Mouse (Mus musculus) spleen, postnatal 10 days (tissue): ENCODE data around the gene Fez2.

Experiments used
- DNase-seq, 2 experiments: peaks; one replicate each; pipeline ENCODE4 v3.0.0; 2021 to 2022; ENCODE audit warnings: low spot score in 2 of 2

Fez2 gene

DNA sequence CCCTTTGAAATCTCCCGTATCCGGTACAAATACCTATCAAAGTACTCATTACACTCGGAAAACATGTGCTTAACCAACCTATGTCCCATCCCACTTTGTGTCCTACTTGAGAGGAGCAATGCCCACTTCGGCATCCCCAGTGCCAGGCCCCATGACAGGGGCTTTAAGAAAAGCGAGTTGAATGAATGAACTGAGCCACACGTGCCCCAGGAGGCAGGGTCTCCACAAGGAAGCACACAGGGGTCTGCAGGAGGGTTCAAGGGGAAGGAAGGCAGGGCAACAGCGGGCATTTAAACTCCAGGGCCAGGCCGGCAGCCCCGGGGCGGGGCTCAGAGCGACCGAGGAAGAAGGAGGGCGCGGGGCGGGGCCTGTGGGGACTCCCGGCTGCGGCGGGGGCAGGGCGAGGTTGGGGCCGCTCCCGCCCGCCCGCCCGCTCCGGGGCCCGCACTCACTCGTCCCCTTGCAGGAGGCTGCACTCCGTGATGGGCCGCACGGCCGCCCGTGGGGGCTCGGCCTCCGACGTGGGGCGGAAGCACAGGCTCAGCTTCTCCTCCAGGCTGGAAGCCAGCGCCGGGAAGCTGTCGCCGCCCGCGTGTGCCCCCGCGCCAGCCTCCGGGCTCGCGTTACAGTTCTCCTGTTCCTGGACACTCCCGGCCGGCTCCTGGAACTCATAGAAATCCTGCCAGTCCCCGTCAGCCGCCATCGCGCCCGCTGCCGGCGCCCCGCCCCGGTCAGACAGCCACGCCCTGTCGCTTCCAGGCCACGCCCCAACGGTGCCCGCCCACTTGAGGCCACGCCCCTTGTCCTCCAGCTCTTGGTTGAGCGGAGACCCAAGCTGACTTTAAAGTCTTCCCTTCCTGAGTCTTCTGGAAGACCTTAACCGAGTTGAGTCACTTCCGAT, at the start of gene Fez2:
Gene Fez2, minus strand, starts transcription at position 772 of the 901 bp plus-strand sequence.
- DNase-seq: peak; percentile 96 to 98

DNA sequence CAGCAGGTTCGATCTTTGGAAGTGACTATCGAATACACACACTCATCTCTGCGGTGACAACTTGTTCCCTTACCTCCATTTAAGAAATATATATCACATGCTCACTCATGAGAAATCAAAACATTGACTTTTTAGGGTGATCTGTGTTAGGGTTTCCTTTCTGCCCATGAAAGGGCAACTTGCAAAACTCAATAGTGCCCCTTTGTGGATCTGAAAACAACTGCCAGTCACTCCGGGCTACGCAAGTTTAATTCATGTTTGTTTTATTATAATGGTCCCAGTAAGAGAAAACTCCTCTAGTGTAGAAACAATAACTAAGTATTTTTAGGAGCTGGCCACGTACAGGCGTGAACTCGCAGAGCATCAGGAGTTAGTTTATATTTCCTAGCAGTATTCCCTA, 47.5 kb upstream of the Fez2 start:
- DNase-seq: no peak

DNA sequence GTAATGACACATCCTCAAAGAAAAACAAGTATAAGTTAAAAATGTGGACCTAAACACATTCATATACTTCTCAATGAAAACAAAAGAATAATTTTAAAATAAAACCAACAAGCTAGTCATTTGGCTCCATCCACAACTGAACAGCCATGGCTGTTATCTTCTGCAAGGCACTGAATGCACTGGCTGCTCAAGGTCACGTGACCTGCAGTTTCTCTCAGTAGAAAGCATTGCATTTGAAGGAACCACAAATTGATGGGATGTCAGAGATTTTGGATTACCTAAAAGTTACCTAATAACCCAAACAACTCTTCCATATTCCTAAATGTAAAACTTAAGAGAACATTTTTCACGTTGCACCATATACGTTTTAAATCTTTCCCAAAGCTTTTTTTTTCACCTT, 47.1 kb upstream of the Fez2 start:
- no peak for DNase-seq

DNA sequence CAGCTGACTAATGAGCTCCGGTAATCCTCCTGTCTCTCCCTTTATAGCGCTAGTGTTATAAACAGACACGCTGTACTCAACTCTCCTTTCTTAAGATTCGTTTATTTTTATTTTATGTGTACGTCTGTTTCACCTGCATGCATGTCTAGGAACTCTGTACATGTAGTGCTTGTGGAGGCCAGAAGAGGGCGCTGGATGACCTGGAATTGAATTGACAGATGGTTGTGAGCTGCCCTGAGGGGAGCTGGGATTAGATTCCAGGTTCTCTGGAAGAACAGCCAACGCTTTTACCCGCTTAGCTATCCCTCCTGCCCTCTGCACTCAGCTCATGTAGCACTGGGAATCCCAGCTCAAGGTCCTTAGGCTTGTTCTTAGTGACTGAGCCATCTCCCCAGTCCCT, 42.2 kb upstream of the Fez2 start:
- no peak for DNase-seq

DNA sequence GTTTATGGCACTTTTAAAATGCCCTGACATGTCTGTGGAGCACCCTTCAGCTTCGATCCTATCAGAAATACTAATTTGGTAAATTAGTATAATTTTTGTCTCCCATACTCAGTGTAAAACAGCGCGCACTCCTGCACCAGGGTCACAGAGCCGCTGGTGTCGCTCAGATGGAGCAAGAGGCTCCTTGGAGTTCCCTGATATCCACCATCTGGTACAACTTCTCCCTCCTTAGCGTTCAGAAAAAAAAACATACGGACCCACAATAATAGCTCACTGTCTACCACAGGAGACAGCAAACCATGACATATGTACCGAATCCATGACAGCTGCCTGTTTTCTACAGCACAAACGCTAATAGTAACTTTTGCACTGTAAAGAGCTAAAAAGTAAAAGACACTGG, 37.6 kb upstream of the Fez2 start:
- DNase-seq: no peak

DNA sequence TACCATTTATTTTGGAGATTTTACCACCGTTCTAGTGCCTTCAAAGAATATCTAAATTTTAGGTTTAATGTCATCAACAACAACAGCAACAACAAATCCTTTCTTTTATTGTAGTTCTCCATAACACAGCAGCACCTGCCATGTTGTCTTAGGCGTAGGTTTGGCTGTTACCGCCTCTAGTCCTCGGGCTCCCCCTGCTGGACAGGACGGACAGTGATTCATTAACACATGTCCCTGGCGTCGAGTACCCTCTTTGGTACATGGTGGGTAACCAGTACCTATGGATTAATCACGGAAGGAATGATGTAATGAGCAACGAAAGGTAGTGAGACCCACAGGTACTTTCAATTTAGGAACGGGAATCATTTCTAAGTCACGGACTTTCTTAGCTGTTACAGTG, 37.2 kb upstream of the Fez2 start:
- peak; percentile 59 to 87 for DNase-seq

DNA sequence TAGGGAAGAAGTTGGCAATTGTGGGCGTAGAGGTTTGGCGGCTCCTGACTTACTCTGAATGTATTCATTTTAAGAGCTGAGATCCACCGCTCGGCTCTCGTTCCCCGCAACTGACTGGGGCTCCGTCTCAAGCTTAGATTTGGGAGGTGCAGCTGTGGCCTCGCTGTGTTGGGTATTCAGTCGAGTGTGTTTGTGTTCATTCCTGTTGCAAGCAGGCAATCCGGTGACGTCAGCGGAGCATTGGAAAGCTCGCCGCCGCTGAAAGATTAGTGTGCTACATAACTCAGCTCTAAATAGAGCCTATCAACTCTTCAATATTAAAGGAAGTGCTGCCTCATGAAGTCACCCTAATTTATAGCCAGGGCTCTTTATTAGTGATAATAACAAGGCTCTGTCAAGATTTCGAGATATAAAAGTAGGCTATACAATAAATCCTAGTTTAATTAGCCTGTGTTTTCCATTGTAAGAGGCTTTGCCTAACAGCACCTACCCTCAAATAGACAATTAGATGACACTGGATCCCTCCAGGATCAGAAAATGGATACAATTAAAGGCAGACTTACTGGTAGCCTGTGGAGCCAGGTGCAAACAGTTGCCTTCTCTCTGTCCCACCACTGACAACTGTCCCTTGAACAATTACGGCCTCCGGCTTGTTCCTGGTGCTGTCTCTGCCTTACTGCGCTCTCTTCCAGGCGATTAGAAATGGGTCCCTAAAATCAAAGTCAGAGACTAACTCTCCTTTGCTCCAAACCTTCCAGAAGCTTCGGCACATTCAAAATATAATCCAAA, 36.4 kb upstream of the Fez2 start:
- no peak for DNase-seq

DNA sequence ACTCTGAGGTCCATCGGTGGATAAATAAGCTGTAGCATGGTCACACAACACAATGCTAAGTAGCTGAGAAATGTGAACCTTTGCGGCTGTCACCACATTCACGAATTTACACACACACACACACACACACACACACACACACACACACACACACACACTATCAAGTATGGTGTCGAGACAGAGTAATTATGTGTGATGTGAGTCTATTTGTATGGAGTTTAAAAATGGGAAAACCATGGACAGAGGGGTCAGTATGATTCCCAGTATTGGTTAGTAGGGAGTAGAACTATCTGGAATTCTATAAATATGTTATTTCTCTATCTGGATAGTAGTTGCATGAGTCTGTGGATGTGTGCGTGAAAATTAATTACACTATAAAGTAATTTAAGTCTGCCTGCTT, 35.6 kb upstream of the Fez2 start:
- no peak for DNase-seq

DNA sequence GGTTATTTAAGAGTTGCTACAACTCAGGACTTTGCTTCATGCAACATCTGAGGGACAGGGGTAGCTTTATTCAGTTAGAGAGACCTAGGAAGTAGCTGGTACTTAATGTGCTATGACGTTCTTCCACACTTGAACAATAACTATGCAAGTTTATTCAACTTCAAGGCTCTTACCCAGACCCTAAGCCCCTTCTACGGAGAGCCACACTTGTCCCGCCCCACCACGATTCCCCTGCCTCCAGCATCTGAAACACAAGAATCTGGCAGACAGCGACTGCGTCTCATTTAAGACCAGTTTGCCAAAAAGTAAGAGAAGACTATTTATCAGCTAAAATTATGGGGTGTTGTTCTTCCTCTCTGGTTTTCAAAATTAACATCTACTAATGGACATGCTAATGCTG, 33.9 kb upstream of the Fez2 start:
- DNase-seq: peak in 1 of 2 experiments; percentile 20

DNA sequence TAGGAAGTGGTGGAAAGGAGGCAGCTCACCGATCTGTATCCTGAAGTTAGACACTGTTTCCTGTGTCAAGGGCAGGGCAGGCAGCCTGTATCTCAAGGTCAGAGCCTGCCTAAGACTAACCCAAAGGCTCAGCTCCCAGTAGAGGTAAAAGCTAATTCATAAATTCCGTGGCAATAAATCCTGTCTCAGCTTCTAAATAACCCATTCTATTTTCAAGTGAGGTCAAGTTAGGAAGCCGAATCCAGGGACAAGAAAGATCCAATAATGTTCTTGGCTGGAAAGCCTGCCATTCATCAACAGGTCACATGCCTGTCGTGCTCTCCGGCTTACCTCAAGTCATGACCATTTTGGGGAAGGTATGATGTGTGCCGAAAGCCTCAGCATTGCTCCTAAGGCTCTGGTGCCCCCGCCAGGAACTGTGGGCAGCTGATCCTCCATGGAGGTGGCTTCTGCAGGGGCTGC, 33.4 kb upstream of the Fez2 start:
- DNase-seq: no peak

DNA sequence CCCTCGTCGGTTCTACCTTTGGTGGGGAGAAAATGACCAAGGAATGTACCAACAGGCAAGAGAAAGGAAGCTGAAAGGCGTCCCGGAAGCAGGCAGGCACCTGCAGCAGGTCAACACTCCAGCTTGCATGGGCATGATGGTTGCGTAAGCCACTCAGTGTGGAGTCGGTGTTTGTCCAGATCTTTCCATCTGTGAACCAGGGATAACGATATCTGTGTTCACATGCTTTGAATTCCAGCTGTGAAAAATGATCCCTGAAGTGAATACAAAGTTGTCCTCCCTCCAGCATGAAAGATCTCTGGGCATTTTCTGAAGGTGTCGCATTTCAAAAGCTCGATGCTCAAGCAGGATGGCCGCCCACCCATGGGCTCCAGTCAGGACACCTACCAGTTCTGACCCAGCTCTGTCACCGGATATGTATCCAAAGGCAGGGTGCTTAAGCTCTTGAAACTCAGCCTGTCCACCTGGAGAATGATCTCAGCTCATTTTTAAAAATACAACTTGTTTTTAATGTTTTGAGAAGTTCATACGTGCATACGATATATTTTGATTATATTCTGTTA, 31.8 kb upstream of the Fez2 start:
- DNase-seq: no peak

DNA sequence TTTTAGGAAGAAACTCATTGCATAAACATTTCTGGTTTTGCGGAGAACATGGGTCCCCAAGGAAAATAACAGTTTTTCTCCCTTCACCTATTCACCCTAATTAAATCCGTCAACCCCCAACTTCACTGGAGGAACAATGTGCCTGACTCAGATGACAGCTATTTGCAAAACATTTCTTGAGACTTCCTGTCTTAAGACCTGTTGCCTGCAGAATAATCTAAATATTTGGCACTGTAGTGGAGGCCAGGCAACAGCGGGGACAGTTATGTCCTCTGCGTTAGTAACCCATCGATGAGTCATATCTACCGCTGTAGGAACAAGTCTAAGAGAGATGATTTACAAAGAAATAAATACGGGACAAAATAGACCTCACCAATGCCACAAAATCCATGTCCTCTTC, 26.9 kb upstream of the Fez2 start:
- no peak for DNase-seq

DNA sequence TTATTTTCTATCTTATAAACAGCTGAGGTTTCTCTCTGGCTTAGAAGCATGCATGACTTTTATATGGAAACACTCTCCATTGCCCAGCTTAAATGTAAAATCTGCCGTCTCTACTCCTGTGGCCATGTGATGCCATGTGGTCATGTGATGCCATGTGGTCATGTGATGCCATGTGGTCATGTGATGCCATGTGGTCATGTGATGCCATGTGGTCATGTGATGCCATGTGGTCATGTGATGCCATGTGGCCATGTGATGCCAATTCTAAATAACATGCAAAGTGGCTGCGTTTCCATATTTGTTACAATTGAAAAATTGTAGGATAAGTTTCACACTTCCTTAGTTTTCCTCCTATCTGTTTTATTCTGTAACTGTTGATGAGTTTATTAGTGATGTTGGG, 22.8 kb upstream of the Fez2 start:
- DNase-seq: no peak

DNA sequence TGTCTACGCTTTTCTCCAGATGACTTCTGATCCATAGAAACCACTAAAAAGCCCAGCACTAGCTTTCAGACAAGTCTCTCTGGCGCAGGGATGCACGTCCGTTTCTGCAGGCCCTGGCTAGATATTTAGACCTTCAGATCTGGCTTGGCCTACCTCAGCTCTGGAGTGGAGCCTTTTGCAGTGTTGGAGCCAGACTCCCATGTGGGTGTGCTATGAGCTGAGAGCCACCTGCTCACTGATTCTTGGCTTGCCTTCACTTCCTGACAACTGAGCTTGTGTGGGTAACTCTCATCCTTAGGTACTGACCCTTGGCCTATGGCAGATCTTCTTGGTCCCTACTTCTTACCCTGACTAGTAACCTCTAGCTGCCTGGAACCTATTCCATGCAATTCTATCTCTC, 19.2 kb upstream of the Fez2 start:
- no peak for DNase-seq

DNA sequence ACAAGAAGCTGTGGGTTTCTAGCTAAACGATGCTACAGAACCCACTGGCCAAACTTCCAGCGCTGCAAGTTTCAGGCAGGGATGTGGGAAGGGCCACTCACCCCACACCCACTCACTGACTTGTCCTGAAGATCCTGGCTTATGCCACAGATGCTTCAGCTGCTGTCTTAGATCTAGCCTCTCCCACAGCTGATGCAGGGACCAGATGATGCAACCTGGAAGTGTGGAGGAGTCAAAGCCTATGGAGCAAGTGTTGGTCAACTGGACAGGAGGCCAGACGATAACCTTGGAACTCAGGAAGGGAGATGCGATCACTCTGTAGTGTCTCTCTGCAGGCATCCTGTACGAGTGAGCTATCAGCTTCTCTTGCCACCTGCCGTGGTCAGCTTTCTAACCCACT, 17.7 kb upstream of the Fez2 start:
- no peak for DNase-seq

DNA sequence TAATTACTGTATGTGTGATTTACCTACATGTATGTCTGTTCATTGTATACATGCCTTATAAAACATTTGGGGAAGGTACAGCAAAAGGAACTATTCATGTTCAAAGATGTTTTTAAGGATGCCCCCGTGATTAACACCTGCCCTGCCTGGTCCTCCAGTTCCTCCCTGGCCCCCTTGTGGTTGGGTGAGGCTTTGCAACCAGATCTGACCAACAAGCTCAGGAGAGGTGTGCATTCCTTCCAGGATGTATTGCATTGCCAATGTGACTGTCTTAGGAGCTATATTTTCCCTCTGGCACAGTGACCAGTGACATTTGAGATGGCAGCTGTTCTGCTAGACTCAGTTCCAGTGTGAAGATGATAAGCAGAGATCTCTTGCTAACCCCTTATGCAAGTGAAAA, 16.8 kb upstream of the Fez2 start:
- peak; percentile 35 to 76 for DNase-seq

DNA sequence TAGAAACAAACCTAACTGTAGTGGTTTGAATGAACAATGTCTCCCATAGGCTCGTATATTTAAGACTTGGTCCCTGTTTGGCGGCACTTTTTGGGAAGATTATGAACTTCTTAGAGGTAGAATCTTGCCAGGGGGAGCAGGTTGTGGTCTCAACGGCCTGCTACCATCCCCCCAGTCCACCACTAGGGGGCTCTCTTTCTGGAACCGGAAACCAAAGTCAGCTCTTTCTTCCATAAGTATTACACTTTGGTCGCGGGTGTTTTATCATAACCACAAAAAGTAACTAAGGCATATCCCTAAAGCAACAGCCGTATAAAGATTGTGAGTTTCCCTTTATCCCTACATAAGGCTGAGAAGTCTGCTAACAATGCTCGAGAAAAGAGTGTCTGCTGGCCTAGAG, 12.4 kb upstream of the Fez2 start:
- peak in 1 of 2 experiments; percentile 23 for DNase-seq

DNA sequence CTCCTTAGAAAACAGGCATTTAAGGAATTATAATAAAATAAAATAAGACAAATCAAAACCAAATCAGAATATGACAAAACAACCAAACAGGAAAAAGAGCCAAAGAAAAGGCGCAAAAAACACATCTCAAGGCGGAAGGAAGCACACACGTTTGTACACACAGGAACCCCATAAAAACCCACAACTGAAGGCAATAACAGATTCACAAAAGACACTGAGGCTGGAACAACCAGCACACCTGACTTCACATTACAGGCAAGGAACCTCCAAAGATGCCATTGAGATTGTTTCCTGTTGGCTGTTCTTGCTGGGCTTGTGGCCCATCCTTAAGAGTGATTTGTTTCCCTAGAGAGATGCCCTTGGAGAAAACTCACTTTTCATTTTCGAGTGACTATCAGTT, 11.1 kb upstream of the Fez2 start:
- DNase-seq: no peak

DNA sequence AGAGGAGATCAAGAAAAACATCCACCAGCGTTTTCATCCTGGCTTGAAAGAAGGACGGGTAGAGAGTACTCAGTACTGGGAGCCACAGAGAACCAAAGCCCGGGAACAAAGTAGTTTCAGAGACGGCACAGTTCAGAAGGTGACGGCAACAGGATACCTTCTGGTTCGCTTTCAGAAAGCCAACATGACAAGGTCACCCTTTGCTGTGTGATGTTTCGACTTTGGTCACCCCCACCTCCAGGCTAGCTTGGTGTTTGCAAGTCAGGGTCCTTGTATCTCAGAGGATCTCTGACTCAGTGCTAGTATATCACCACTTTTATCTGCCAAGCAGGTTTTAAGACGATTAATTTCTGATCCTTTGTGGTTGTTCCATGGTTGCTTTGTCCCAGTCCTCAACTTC, 7.1 kb upstream of the Fez2 start:
- no peak for DNase-seq

DNA sequence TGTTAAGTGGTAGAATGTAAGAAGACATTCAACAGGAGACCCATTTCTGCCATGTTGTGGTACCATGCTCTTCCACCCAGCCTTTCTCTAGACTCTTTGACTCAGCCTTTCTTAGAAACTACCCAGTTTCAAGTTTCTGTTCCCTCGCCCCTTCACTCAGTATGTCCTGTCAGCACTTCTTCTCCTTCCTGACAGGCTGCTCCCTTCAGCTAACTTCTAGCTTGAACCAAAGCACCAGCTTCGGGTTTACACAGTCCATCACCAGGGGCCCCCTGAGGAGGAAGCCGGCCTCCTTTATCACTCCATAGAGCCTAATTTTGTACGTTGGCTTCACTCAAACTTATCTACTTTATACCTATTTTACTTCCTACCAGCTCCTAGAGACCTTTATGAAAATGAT, 1.3 kb upstream of the Fez2 start:
- no peak for DNase-seq

DNA sequence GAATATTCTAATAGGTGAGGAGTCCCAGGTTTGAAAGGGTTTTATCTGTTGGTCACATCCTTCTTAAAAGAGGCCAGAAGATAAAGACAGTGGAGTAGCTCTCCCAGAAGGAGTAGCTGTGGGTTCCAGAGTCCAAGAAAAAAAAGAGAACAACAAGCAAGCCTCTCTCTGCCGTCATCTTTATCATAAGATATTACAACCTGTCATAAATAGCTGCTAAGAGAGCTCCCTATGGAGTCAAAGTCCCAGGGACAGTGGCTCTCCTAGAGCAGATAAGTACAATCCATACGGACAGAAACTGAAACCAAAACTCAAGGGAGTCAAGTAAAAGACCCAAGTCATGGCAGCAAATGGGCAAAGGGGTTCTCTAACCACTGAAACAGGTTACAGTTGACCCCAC, 2.7 kb downstream of the Fez2 start:
- no peak for DNase-seq

DNA sequence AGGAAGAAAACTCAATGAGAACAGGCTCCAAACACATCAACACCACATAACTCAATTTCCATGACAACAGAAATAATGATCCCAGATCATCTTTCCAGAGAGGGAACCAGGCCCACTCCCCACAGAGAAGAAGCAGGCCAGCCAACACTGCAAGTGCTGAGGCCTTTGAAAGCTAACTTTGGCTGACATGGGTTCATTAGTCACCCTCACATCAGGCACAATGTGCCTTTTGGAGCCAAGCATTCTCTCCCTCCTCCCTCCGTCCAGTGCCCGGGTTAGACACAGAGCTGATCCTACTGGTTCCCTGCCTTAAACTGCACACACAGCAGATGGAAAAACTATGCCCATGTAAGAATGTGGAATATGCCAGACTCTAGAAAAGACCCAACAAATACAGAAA, 8.1 kb downstream of the Fez2 start:
- DNase-seq: no peak

DNA sequence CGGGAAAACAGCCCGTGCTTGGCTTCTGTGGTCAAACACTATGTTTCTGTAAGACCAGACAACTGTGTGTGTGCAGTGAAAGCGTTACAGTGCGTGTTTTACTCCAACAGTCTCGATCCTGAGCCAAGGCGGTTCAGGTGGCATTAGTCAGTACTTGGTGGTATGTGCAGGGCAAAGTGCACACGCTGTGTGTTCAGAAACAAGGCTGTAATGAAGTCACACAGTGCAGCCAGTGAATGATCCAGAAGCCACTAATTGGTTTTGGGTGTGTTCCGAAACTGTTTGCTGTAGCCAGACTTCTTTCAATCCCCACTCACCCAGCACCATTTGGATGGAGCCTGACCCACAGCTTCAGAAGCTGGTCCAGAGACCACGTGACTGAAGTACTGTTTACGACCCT, 9.6 kb downstream of the Fez2 start:
- DNase-seq: no peak
